Mouse (Mus musculus) T-helper 1 cell (primary cell): ENCODE results near the gene Gltp.

Source experiments
- in situ Hi-C: fragments of 300-600 bp; cut with MboI, MseI; formaldehyde crosslinking; loops from one replicate; pipeline ENCODE4 v1.15.1; 2025; ENCODE audit warnings: high pct_unique_total_duplicates

Gltp gene

GRCm38 (mm10) chr5:114702403-114703392 lies 11.9 kb upstream of the Gltp start:
- in situ Hi-C loops: no loop called here

- in situ Hi-C loops: no loop called here
These were observed 8.2 kb upstream of the Gltp start for GRCm38 (mm10) chr5:114699015-114699414.

- in situ Hi-C loops: no loop called here
These were observed 7.4 kb upstream of the Gltp start for GRCm38 (mm10) chr5:114698044-114698746.

GRCm38 (mm10) chr5:114696939-114697338 lies 6.2 kb upstream of the Gltp start:
- in situ Hi-C loops: no loop called here

GRCm38 (mm10) chr5:114695775-114696174 lies 5.0 kb upstream of the Gltp start:
- in situ Hi-C loops: no loop called here

GRCm38 (mm10) chr5:114689700-114690366 lies 951 bp downstream of the Gltp start:
- in situ Hi-C loops: no loop called here

- in situ Hi-C loops: no loop called here
These were observed 2.1 kb downstream of the Gltp start for GRCm38 (mm10) chr5:114688703-114689102.

GRCm38 (mm10) chr5:114687901-114688300 lies 2.9 kb downstream of the Gltp start:
- in situ Hi-C loops: no loop called here

- in situ Hi-C loops: no loop called here
These were observed 4.0 kb downstream of the Gltp start for GRCm38 (mm10) chr5:114686726-114687210.

- in situ Hi-C loops: no loop called here
These were observed 4.8 kb downstream of the Gltp start for GRCm38 (mm10) chr5:114685986-114686385.

GRCm38 (mm10) chr5:114681717-114682116 lies 9.1 kb downstream of the Gltp start:
- in situ Hi-C loops: no loop called here

- in situ Hi-C loops: no loop called here
These were observed 10.0 kb downstream of the Gltp start for GRCm38 (mm10) chr5:114680676-114681285.

- in situ Hi-C loops: no loop called here
These were observed 10.8 kb downstream of the Gltp start for GRCm38 (mm10) chr5:114679841-114680591.

- in situ Hi-C loops: no loop called here
These were observed 16.2 kb downstream of the Gltp start for GRCm38 (mm10) chr5:114674594-114674993.

- in situ Hi-C loops: no loop called here
These were observed 17.7 kb downstream of the Gltp start for GRCm38 (mm10) chr5:114673114-114673513.

- in situ Hi-C loops: no loop called here
These were observed 21.8 kb downstream of the Gltp start for GRCm38 (mm10) chr5:114669014-114669413.

- in situ Hi-C loops: no loop called here
These were observed 23.4 kb downstream of the Gltp start for GRCm38 (mm10) chr5:114667228-114667856.

GRCm38 (mm10) chr5:114666659-114667058 lies 24.1 kb downstream of the Gltp start:
- in situ Hi-C loops: no loop called here

- in situ Hi-C loops: no loop called here
These were observed 26.0 kb downstream of the Gltp start for GRCm38 (mm10) chr5:114664750-114665149.

- in situ Hi-C loops: no loop called here
These were observed 26.6 kb downstream of the Gltp start for GRCm38 (mm10) chr5:114664139-114664538.
